Mouse (Mus musculus): ENCODE data around the gene Ssh3.
"Not testable (repeated sequence)": the region's sequence is repeated elsewhere in the genome, so short reads cannot be mapped to it uniquely, and the experiment has no call there.

The Ssh3 gene

GRCm38 (mm10) chr19:4296611-4297010 is 27.6 kb upstream of the Ssh3 start:
- no peak for DNase-seq (ENCODE audit: low spot score)

GRCm38 (mm10) chr19:4295391-4295790 is 26.4 kb upstream of the Ssh3 start:
- DNase-seq (ENCODE audit: low spot score), result no peak

- DNase-seq (ENCODE audit: low spot score), result no peak
Measured at GRCm38 (mm10) chr19:4294381-4295097, 25.6 kb upstream of the Ssh3 start.

GRCm38 (mm10) chr19:4291161-4291560 is 22.2 kb upstream of the Ssh3 start:
- no peak for DNase-seq (ENCODE audit: low spot score)

- DNase-seq (ENCODE audit: low spot score), result no peak
Measured at GRCm38 (mm10) chr19:4290749-4291148, 21.8 kb upstream of the Ssh3 start.

- DNase-seq (ENCODE audit: low spot score), result no peak
Measured at GRCm38 (mm10) chr19:4283653-4284052, 14.7 kb upstream of the Ssh3 start.

GRCm38 (mm10) chr19:4282898-4283553 is 14.0 kb upstream of the Ssh3 start, which contains the start of gene Ankrd13d:
Gene Ankrd13d (minus strand): TSS chr19:4283137.
- DNase-seq (ENCODE audit: low spot score), result peak; percentile 78

GRCm38 (mm10) chr19:4280425-4280824 is 11.4 kb upstream of the Ssh3 start:
- DNase-seq (ENCODE audit: low spot score), result no peak

GRCm38 (mm10) chr19:4279487-4279886 is 10.5 kb upstream of the Ssh3 start:
- no peak for DNase-seq (ENCODE audit: low spot score)

GRCm38 (mm10) chr19:4270972-4271371 is 2.0 kb upstream of the Ssh3 start:
- DNase-seq (ENCODE audit: low spot score), result no peak

- DNase-seq (ENCODE audit: low spot score), result no peak
Measured at GRCm38 (mm10) chr19:4270187-4270586, 1.2 kb upstream of the Ssh3 start.

- no peak for DNase-seq (ENCODE audit: low spot score)
Measured at GRCm38 (mm10) chr19:4265956-4266355, 3.0 kb downstream of the Ssh3 start.

- no peak for DNase-seq (ENCODE audit: low spot score)
Measured at GRCm38 (mm10) chr19:4264171-4264780, 4.7 kb downstream of the Ssh3 start.

GRCm38 (mm10) chr19:4263702-4264101 is 5.3 kb downstream of the Ssh3 start:
- DNase-seq (ENCODE audit: low spot score), result no peak

- DNase-seq (ENCODE audit: low spot score), result no peak
Measured at GRCm38 (mm10) chr19:4262756-4263155, 6.2 kb downstream of the Ssh3 start.

- DNase-seq (ENCODE audit: low spot score), result no peak
Measured at GRCm38 (mm10) chr19:4261038-4261698, 7.8 kb downstream of the Ssh3 start.

- DNase-seq (ENCODE audit: low spot score), result no peak
Measured at GRCm38 (mm10) chr19:4257897-4258252, 11.1 kb downstream of the Ssh3 start.

GRCm38 (mm10) chr19:4257216-4257896 is 11.6 kb downstream of the Ssh3 start:
- DNase-seq (ENCODE audit: low spot score), result peak; percentile 86

- no peak for DNase-seq (ENCODE audit: low spot score)
Measured at GRCm38 (mm10) chr19:4255583-4256162, 13.3 kb downstream of the Ssh3 start.

- no peak for DNase-seq (ENCODE audit: low spot score)
Measured at GRCm38 (mm10) chr19:4254230-4254629, 14.8 kb downstream of the Ssh3 start.

- DNase-seq (ENCODE audit: low spot score), result not testable (repeated sequence)
Measured at GRCm38 (mm10) chr19:4248683-4249082, 20.3 kb downstream of the Ssh3 start.

- no peak for DNase-seq (ENCODE audit: low spot score)
Measured at GRCm38 (mm10) chr19:4247010-4247409, 22.0 kb downstream of the Ssh3 start.

Measured in urinary bladder, postnatal 25 days (tissue).